Mouse (Mus musculus) layer of hippocampus, adult 9-10 months (tissue): ENCODE measurements around the gene Rps27l.

Experiments used
- DNase-seq: peaks from one replicate; pipeline ENCODE4 v3.0.0; 2022; ENCODE audit warnings: low spot score

Rps27l gene

DNA sequence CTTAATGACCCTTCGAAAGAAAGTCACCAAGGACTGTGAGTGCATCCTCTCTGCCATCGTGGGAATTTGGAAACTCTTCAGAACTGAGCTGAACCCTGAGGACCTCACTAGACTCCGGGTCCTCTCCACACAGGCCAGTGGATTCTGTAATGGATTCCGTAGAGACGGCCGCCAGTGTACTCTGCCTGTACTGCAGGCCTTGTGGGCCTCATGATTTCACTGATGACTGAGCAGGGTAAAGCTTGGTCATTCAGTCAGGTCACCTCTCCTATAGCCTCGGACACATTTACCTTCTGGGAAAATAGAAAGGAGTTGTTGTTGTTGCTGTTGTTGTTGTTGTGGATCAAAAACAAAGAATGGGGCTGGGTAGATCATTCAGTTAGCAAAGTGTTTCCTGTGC is 36.2 kb downstream of the Rps27l start:
- DNase-seq, result no peak

DNA sequence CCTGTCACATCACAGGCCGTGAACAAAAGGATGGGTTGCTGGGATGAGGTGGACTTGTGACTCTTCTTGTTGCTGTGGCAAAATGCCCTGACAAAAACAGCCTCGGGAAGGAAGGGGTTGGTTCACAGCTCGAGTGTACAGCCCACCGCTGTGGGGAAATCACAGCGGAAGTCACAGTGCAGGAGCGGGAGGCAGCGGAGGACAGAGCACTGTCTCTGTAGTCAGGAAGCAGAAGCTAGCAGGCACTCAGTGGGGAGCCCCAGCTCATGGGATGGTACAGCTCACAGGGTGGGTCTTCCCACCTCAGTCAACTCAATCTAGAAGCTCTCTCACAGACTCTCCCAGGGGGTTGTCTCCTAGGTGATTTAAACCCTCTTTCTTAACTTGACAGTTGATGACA is 39.5 kb downstream of the Rps27l start:
- DNase-seq, result no peak

DNA sequence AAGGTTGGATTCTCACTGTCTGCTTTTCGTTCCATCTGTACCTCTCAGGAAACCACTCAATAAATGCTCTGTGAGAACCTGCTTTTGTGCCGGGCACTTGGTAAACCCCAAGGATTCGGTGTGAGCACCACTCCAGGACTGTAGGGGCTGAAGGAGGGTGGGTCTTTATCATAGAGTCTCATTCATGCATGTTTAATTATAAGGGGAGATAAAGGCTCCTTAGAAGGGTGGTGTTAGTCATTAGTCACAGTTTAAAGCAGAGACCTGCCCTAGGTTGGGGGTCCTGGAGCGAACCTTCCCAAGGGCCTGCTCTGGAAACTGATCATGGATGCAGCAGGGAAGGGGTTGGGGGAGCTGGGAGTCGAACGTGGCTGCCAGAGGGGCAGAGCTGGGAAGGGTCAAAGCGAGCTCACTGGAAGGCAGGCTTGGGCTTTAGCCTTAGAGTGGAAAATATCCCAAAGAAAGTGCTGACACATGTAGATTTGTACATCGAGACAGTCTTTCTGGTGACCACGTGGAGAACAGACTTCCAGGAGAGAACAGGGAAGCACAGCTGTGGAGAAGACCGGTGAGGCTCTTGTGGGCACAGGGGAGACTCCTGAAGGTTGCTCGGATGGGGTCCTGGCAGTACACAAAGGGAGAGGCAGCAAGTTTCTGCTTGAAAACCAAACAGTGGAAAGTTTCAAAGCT is 42.5 kb downstream of the Rps27l start:
- DNase-seq, result no peak

DNA sequence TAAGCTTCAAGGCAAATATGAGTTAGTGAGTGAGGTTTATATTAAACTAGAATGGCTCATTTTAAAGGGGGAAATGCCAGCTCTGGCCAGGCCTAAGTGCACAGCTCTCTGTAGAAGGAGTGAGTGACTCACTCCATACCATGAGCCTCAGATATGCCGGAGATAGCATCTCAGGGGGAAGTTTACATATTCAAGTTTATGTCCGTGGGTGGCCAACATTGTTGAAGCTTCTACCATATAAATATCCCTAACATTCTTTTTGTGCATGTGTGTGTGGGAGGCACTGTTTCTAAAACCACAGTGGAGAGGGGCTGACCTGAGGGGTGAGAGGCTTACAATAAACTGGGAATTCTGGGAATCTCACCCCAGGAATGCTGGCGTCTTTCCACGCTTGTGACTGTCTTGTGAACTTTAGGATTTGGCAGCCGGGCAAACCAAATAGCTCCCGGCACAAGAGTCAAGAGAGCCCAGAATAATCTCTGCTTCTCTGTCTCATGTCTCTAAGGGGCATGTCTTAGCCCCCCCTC is 43.1 kb downstream of the Rps27l start:
- no peak for DNase-seq

DNA sequence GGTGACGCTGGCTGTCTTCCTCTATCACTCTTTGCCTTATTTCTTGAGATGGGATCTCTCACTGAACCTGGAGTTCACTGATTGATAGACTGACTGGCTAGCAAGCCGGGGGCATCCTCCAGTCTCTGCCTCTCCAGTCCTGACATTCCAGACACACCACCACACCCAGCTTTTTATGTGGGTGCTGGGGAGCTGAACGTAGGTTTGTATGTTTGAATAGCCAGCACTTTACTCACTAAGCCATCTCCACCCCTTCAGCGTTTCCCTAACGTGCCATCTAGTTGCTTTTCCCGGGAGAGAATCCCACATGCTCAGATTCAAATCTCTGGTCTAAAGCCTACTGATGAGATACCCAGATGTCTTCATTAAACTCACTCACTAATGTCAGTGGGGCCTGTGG is 43.7 kb downstream of the Rps27l start:
- DNase-seq, result no peak

DNA sequence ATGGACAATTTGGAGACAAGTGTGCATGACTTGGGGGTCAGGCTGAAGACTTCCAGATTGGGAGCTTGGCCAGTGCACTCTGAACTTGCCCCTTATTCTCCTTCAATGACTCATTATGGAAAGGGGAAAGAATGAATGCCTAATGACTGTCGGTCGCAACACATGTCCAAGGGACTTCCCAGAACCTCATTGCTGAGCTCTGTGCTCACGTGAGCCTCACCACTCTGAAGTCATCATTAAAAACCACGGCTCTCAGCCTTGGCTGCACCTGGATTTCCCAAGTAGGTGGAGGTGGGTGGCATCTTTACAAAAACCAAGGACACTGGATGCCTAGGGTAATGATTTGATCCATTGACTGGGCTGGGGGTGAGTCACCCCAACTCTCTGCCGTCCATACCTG is 44.2 kb downstream of the Rps27l start:
- DNase-seq, result no peak

DNA sequence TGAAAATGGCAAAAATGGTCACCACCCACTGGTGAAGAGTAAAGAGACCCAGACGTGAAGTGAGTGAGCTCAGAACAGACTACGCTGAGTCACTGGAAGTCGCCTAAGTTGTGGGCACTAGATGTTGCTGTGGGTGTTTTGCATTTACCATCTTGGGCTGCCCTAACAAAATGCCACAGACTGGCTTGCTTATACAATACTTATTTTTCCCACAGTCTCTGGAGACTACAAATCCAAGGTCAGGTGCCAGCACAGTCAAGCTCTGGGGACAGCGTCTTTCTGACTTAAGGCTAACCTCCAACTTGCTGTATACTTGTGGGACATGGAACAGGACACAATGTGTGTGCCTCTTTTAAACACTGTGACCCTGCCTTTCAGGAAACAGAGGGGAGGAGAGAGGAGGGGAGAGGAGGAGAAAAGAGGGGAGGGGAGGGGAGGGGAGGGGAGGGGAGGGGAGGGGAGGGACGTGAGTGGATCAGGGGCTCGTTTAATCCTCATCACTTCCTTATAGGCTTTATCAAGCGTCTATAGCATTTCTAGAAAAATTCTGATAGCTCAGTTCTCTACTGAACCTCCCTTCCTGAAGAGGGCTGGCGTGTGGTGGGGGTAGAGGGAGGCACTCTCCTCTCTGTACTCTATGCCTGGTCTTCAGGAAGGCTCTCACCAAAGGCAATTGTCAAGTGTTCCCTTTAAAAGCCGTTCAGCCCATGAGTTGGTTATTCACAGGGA is 45.3 kb downstream of the Rps27l start:
- DNase-seq, result no peak

DNA sequence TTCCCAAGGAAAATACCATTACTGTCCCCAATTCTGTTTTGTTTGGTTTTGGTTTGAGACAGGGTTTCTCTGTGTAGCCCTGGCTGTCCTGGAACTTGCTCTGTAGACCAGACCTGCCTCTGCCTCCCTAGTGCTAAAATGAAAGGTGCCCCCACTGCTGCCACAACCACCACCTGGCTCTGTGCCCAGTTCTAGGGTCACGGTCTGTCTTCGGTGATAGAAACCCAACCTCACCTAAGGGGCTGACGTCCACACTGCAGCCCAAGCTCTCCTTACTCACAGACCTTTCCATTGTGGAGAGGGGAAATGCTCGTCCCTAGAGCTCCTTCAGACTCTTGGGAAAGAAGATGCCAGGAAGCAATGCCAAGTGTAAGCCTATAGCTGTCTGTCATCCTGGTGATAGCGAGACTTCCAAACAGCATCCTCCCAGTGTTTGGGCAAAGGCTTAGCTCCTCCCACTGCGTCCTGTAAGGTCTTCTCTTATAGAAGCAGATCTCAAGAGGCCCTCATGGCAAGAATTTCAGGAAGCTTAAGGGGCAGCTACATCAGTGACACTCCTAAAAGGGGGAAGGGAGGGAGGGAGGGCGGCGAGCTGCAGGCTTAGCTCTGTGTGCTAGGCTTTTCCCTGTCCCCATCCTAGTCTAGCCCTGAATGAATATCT is 46.0 kb downstream of the Rps27l start:
- DNase-seq, result no peak
